Mouse (Mus musculus) cerebellum, postnatal 25 days (tissue): ENCODE results near the gene Ly6g6f.
"Not testable (repeated sequence)": the region's sequence is repeated elsewhere in the genome, so short reads cannot be mapped to it uniquely, and the experiment has no call there.

Source experiments
- DNase-seq, 2 experiments: peaks; one replicate each; pipeline ENCODE4 v3.0.0; 2021; ENCODE audit warnings: mixed read lengths in 2 of 2

The Ly6g6f gene

DNA sequence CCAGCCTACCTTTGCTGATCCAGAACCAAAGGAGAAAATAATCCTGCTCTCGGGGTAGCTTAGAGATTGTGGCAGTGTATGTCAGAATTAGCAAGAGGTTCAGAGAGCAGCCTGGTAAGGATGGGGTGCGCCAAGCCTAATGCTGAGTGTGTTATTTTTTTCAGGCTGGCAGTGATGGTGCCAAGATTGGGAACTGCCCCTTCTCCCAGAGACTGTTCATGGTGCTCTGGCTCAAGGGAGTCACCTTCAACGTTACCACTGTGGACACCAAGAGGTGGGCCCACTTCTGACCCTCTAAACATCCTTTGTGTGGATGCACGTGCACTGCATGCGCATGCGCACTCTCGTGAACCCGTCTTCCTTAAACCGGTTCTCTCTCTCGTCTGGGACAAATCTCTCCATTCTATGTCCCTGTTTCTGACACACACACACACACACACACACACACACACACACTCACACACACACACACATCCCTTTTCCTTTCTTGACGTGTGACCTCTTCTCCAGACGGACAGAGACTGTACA lies 33.1 kb downstream of the Ly6g6f start:
- peak in 1 of 2 experiments; percentile 22 for DNase-seq

DNA sequence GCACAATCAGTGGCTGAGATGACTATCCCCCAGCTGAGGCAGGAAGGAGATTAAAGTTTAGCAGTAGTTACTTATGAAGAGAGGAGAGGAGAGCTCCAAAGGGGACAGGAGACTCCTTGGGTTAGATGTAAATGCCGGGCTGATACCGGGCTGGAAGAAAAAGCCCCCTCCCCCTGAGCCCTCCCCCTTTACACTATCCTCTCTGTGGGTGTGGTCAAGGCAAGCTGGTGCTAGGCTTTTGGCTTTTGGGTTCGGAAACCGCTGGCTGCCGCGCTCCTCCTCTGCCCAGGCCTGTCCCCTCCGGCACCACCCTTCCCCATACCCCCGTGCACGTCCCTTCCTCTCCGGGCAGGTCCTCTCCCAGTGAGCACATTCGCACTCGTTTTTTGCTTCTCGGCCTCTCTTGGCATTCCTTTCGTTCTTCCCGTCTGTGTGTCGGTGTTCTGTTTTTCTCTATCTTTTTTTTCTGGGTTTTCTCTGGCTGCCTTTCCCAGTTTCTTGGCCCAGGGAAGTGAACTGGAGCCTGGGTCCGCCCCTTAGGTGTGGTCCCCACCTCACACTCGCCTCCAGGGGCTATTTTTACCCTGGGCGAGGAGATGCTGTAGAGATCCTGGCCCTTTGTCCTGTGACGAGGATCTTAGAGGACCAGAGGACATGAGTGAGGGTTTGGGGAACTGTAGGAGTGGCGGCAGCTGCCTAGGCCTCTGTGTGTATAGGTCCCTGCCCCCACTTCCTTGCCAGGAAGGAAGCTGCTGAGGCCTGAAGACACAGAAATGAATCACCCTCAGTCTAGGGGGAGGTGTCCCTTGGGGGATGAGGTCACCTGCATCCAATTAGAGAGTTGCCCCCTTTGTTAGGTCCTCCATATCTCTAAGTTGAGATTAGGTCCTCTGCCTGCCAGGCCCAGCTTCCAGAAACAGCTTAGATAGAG lies 34.0 kb downstream of the Ly6g6f start:
- peak; percentile 63 to 66 for DNase-seq

DNA sequence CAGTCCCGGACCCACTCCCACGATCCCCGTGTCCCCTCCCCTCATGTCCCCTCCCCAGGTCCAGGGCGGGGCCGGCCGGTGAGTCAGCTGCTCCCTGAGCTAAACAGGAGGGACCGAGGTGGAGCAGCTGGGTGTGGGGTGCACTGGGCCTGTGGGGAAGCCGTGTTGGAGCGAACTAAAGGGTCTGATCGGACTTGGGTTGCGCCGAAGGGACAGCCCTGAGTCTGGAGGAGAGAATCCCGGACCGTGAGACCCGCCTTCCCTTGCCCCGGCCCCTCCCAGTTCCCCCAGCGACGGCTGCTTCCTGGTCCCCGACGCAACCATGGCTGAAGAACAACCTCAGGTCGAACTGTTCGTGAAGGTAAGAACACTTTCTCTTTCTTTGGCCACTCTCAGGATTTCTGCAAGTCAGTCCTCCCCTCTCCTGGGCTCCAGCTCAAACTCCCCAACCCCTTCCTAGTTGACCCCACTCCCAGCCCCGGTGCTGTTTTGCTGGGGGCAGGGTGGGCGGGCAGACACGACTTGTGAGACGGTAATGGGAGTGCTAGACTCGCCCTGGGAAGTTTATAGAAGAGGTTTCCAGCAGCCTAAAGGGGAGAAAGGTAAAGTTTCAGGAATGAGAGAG lies 35.2 kb downstream of the Ly6g6f start:
- peak; percentile 57 to 59 for DNase-seq

DNA sequence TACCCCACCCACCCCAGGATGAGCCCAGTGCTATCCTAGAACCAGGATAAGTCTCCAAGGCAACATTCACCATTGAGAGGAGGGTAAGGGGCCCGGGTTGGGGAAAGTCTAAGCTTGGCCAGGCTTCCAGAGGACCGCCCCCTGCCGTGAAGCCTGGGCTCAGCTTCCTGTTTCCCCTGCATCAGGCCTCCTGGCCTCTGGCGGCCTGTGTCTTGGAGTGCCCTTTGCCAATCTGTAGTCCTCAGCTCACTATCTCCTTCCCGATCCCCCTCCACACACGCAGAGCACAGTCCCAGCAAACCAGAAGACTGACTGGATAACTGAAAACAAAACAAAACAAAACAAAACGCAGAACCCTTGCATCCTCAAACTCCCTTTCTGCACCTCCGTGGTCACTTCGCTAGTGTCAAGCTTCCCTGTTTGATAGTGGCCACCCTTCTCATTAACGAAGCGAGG lies 35.8 kb downstream of the Ly6g6f start, which contains the start of gene Clic1:
Gene Clic1 (plus strand): TSS at position 406 of the 456 bp plus-strand sequence.
- peak in 1 of 2 experiments; percentile 47 for DNase-seq

DNA sequence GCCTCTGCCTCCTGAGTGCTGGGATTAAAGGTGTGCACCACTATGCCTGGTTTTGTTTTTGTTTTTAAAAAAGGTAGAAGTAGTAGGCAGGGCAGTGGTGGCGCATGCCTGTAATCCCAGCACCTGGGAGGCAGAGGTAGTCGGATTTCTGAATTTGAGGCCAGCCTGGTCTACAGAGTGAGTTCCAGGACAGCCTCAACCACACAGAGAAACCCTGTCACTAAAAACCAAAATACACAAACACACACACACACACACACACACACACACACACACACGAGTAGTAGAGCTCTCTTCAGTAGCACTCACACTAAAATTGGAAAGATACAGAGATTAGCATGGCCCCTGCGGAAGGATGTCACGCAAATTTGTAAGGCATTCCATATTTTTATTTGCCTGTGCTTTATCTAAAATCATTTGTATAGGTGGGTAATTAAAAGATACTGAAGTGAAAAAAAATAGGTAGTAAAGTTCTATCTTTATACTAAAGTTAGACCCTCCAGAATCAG lies 36.4 kb downstream of the Ly6g6f start:
- DNase-seq: no peak

DNA sequence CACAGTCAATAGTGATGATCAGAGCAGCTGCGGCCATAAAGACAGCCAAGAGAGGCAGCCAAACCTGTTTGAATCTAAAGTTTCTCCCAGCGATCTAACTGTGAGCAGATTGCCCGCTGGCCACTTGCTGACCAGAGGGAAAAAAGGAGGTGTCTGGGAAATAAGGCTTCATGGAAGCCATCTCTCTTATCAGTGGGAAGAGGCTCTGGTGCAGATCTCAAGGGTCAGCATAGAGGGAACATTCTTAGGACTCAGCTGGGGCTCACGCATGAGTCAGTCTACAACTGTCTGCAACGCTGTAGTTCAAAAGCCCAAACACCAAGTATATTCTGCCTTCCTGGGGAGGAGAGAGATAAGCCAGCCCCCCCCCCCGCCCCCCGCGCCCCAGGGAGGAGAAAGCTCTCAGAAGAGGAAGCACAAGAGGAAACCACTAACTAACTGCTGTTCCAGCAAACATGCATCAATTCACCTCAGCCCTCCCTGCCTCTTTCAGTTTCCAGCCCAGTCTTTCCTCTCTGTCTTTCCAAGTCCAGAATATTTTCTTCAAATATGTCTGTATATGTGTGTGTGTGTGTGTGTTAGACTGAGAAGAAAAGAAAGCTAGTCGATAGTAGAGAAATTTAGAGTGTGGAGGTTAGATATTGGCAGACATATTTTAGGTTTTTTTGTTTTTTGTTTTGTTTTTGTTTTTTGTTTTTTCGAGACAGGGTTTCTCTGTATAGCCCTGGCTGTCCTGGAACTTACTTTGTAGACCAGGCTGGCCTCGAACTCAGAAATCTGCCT lies 37.1 kb downstream of the Ly6g6f start:
- DNase-seq: no peak

DNA sequence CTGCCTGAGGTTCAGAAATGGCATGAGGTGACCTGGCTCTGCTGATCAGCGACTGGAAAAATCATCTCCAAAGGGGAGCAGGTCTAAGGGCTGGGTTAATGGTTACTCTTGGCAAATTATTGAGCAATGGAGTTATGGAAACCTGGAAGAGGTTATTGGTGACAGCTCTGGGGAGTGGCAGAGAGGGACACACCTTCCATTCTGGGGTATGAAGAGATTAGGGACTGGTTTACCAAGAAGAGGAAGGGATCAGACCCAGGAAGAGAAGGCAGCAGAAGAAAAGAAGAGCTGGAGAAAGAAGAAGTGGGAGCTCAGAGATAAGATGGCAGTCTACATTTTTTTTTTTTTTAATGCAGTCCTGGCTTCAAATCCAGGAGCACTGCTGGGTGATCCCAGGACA lies 37.7 kb downstream of the Ly6g6f start:
- no peak for DNase-seq

DNA sequence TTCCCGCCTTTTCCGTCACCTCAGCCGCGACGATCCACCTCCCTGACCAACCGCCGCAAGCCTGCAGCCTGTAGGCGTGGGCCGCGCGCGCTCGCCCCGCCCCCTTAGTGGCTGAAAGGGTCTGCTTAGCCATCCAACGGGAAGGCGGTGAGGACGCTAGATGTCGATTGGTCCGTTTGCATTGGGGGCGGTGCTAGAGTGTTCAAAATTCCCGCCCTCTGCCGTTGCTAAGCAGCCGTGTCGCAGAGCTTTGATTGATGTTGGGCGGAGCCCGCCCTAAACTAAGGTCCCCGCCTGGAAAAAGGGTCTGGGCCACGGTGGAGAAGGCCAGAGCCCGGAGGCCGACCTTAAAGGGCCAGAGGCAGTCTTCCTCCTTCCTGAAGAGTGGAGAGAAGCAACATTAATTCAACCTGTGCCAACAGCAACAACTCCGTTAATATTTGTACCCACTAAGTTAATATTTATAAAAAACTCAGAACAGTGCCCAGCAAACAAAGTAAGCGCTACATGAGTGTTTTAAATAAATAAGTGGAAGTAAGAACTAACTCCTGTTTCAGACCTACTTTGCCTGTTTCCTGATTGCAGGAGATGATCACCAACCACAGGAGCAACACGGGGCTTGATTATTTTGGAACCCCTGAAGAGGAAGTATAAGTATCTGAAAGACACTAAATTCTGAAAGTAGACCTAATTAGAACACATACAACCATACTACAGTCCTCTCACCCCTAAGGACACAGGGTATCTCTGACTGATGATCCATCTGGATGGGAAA lies 38.5 kb downstream of the Ly6g6f start, which contains the start of gene Msh5:
Gene Msh5 (minus strand): TSS at position 65 of the 775 bp plus-strand sequence.
- peak; percentile 95 to 98 for DNase-seq

DNA sequence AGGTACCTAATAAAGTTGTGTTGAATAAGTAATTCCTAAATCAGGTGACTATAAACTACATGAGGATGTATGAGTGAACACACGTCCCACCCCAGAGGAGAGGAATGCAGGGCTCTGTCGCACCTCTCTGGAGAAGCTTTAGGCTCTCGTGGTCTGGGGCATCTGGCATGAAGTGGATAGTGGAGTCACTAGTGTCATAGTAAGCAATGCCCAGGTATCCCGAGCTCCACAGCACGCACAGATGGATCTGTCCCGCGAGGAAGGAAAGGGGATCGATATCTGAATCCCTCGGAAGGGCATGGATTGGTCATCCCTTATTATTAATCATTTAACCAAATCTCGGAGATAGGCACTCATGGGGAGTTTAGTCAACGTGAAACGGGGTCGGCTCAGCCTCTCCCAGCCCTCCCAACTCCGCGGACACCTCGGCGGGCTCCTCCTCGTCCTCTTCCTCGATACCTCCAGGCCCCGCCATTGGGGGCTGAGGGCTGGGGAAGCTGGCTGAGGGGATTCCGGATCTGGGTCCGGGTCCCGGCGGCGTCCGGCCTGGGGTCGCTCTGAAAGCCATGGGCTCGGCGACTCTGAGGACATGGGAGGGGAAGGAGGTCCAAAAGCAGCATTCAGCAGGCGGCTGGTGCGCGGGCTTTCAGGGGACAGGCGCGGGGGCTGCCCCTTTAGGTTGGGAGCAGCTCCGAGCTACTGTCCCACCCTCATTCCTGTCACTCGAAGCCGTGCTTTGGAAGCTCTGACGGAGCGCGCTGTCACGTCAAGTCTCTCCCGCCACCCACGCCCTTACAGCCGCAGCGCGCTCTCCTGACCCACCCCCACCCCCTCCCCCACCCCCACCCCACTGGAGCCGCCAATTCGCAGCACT lies 39.4 kb downstream of the Ly6g6f start:
- DNase-seq: no peak

DNA sequence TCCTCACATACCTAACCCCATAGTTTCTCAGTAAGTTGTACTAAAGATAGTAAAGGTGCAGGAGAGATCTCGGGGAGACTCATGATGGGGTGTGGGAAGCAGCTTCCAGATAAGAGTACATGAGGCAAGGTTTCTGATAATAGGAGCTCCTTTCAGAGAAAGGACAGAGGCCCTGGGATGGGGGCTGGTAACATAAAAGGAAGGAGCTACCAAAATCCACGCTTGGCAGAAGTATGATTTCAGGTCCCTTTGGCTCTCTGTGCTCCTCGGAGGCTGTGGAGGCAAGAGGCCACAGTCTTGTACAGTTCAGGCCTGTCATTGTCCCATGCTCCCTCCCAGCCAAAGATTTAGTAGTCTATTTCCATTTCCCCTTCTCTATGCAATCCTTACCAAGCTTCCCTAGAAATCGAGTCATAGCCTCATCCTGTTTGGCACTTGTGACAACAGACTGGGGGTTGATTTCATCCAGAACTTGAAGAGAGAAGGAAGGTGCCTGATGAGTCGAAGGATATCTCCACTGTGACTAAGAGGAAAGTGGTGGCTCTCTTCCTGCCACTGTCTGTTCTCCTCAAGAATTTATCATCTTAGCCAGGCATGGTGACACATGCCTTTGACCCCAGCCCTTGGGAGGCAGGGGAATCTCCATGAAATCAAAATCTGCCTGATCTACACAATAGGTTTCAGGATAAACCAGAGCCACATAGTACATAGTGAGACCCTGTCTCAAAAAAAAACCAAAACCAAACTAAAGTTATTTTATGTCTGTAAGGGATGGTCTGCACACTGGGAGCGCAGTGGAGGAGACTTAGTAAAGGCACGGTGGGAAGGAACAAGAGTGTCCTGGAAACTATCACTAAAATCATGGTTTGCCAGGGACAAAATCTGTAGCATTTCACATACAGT lies 40.3 kb downstream of the Ly6g6f start:
- DNase-seq: no peak

DNA sequence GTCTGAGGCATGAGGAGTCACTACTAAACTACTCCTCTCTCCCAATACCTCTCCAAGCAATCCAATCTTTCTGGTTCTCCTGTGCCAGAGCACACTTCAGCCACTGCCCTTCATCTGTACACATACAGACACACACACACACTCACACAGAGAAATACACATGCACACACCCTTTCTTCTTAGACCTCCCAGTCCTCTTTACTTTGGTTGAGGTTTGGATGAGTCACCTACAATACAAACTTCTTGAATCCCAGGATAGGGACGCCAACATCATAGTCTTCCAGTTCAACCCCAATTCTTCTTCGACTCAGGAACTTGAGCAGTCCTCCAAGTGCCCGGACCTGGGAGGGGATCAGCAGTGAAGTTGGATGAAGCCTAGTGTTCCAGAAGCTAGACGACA lies 41.6 kb downstream of the Ly6g6f start:
- DNase-seq: no peak

DNA sequence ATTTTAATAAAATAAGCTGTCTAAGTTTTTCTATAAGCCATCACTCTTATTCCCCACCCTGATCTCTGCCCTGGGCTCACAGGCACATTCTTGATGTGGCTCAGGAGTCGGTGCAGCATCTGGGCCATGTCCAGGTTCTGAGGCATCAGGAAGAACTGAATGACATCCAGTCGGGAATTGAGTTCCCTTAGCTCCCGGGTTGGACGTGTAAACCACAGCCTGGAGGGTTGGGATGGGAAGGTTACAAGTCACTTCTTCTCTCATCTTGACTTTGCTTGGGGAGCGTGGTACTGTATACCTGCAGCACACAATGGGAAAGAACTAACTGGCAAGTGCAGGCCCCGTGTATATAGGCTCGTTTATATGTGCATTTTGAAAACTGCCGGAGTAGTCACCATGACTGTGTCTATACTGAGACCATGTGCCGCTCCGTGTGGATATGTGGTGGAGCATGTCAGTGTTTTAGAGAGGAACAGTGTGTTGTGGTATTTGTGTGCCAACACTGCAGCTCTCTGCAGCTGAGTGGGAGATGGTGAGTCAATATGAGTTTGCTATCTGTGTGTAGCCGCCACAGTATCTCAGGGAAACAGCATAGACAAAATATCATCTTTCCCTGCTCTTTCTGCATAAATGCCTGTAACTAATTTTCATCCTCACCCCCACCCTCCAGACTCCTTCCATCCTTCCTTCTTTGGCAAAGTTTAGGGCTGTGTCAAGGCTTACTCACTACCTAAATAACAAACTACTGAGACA lies 46.1 kb downstream of the Ly6g6f start:
- no peak for DNase-seq

DNA sequence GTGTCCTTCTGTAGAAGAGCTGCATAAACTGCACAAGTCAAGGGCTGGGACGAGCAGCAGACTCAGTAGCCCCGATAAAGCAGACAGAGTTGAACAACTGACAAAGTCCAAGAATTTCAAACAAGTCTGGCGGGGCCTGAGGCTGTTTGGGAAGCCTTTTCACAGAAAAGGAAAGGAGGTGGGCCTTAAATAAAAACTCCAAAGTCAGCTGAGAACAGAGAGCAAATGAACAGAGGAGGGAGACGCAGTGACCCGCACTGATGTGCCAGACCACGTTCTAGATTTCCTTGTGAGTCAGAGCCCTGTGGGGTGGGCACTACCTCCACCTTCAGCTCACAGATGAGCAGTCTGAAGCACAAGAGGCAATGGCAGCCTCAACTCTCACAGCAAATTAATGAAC lies 50.5 kb downstream of the Ly6g6f start:
- DNase-seq: no peak

DNA sequence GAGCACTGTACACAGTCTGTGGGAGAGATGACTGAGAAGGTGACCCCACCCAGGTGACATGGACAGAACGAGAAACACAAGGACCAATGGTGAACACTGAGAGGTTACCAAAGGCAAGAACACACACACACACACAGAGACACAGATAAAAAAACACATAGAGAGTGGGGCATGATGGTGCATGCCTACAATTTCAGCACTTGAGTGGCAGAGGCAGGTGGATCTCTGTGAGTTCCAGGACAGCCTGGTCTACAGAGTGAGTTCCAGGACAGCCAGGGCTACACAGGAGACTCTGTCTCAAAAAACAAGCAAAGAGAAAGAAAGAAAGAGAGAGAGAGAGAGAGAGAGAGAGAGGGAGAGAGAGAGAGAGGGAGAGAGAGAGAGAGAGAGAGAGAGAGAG lies 51.7 kb downstream of the Ly6g6f start:
- DNase-seq: not testable (repeated sequence)

DNA sequence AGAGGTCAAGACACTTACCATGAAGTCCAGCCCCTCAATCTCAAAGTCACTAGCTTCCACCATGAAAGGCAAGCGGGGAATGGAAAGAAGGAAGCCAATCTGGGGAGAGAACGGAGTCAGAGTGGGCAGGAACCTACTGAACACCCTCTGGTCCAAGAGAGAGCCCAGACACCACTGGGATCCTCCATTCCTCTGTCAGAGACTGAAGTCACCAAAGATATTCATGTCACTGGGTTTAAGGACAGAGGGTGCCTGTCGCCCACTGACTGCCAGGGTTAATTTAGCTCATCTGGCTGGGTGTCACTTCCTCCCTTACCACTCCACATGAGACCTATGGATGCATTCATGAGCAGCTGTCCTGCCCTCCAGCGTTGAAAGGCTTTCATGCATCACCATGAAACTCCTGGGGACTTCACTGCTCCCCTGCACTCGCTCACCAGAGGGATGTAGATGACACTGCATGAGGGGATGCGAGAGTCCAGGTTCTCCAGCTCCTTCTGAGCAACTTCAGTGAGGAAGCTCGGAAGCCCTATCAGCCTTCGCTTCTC lies 53.0 kb downstream of the Ly6g6f start:
- DNase-seq: no peak

DNA sequence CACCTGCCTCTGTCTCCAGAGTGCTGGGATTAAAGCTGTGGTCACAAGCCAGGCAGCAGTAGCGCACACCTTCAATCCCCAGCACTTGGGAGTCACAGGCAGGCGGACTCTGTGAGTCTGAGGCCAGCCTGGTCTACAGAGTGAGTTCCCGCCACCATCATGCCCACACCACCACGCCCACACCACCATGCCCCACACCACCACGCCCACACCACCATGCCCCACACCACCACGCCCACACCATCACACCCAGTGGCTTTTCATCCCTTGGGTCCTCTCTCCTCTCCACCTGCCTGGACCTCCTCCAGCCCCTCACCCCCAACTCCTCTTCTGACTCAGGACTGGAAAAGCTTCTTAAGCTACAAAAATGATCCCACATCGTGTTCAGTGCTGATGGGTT lies 53.5 kb downstream of the Ly6g6f start:
- no peak for DNase-seq

DNA sequence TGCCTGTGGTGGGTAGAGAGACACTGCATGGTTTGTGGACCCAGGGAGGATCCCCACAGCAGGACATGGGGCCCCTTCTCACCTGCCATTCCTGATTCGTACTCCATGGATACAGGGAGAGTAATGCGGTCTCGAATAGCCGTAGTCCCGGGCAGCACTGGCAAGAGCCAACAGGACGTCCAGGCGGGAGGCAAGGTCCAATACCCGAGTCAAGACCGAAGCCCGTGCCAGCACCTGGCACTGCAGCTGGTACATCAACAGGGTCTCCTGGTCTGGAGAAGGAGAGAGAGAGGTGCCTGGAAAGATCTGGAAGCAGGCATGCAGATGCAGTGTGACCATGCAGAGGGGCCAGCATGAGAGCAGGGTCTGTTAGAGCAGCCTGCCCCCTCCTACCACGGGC lies 54.1 kb downstream of the Ly6g6f start:
- DNase-seq: no peak
